Mouse (Mus musculus) liver, postnatal 0 days (tissue): ENCODE measurements at regions not wholly inside any gene's neighbourhood (a gene's known extent, or its start where the extent isn't known, plus 50 kb on each side); places are given as distances from the start of the nearest gene placed in this dataset.

Experiments
- ATAC-seq: fragments of 200-750 bp; cut with Nextera tagmentation; 2 replicates; pipeline ENCODE4 v1.8.0; 2017; ENCODE audit warnings: mild to moderate bottlenecking, moderate library complexity
- DNase-seq: peaks from one replicate; pipeline ENCODE4 v3.0.0-alpha.2; 2016
- H3K27ac ChIP-seq: fragments of 300-500 bp; sonication (generic); 2 replicates; pipeline ENCODE4 v1.5.1; 2014; ENCODE audit warnings: antibody characterized with exemption, moderate library complexity, mild to moderate bottlenecking, low read depth
- H3K27me3 ChIP-seq: fragments of 300-500 bp; sonication (generic); 2 replicates; pipeline ENCODE4 v1.6.1; 2014; ENCODE audit warnings: low read length, control low read depth, mixed read lengths; ENCODE audit not compliant: insufficient read depth
- H3K36me3 ChIP-seq: fragments of 300-500 bp; sonication (generic); replicated peaks from 2 replicates; pipeline ENCODE4 v1.6.1; 2014; ENCODE audit warnings: mild to moderate bottlenecking, control low read depth, low read length, moderate library complexity, mixed read lengths; ENCODE audit not compliant: insufficient read depth
- H3K4me1 ChIP-seq: fragments of 300-500 bp; sonication (generic); 2 replicates; pipeline ENCODE4 v1.6.1; 2014; ENCODE audit warnings: antibody characterized with exemption, mild to moderate bottlenecking, control low read depth; ENCODE audit not compliant: insufficient read depth
- H3K4me2 ChIP-seq: fragments of 300-500 bp; sonication (generic); 2 replicates; pipeline ENCODE4 v1.6.1; 2014; ENCODE audit warnings: low read depth, mild to moderate bottlenecking, low read length, moderate library complexity, mixed read lengths
- H3K4me3 ChIP-seq: fragments of 300-500 bp; sonication (generic); 2 replicates; pipeline ENCODE4 v1.5.1; 2014; ENCODE audit warnings: low read depth, low read length
- H3K9ac ChIP-seq: fragments of 300-500 bp; sonication (generic); replicated peaks from 2 replicates; pipeline ENCODE4 v1.6.1; 2014; ENCODE audit warnings: mild to moderate bottlenecking, moderate library complexity
- H3K9me3 ChIP-seq: fragments of 300-500 bp; sonication (generic); 2 replicates; pipeline ENCODE4 v1.6.1; 2016; ENCODE audit warnings: mild to moderate bottlenecking, control low read depth, low read length, mixed read lengths
- CTCF ChIP-seq: sonication (generic); IDR thresholded peaks from 2 replicates; pipeline ENCODE4 v1.5.1; 2016; ENCODE audit warnings: antibody characterized with exemption, low read depth
- EP300 ChIP-seq: IDR thresholded peaks from 2 replicates; pipeline ENCODE4 v1.6.1; 2016; ENCODE audit warnings: antibody characterized with exemption, low read depth, mild to moderate bottlenecking
- WGBS: fragments of 180-500 bp; shearing (Covaris S2); extraction: QIAGEN DNeasy Blood & Tissue Kit; methylation state at CpG from one replicate; pipeline ENCODE4 v1.1.7; 2014; ENCODE audit not compliant: insufficient replicate concordance; 5-methylcytosine and 5-hydroxymethylcytosine counted together

DNA sequence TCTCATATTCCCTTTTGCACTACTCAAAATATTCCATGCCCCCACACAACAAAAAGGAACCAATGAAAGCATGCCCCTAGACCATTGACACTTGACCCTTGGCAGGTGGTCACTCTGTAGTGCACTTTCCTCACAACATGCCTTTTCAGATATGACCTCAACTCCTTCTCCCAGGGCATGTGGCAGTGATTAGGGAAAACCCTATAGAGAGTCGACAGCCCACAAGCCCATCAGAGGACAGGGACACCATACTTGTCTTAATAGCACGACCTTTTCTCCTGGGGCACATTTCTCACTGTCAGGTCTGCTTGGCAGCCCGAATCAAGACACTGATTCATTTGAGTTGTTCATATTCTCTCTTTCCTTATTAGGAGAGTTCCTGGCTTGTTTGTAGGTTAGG lies 57.3 kb upstream of the Zc3h12c start:
- H3K4me2 ChIP-seq, result no peak overlapping the region
- no peak overlapping the region for H3K9ac ChIP-seq
- H3K9me3 ChIP-seq, result no peaks in the 10 kb centered on the region
- ATAC-seq, result no peak
- H3K4me3 ChIP-seq, result no peak overlapping the region
- no peaks in the 10 kb centered on the region for H3K36me3 ChIP-seq
- H3K27me3 ChIP-seq, result no peaks in the 10 kb centered on the region
- DNase-seq, result no peak
- TF ChIP-seq EP300 (no peak), CTCF (no peak)
- WGBS, result 69% methylated on average over 3 of the region's 3 CpGs
- no peaks in the 10 kb centered on the region for H3K4me1 ChIP-seq
- no peak overlapping the region for H3K27ac ChIP-seq

DNA sequence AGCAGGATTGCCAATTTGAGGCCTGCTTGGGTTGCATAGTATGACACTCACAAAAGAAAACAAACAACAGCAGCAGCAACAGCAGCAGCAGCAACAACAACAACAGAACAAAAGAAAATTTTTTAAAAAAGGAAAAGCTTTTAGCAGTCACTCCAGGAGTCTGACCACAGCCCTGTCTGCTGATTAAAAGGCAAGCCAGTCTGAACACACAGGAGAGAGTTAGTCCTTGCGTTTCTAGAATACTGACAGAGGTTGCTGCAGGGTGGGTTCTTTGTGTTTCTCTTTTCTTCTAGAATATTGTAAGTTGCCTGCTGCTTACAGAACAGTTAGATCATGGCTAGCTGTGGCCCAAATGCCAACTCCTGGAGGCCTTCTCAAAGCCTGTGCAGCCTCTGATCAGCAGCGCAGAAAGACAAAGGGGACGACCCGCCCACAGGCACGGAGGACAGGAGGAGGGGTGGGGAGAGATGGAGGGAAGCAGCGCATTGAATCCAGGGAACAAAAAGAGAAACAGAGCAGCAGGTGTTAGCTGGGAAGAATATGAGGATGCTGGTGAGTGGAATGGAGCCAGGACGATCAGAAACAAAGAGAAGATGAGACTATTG lies 55.2 kb upstream of the Zc3h12c start:
- H3K4me1 ChIP-seq, result no peaks in the 10 kb centered on the region
- no peak overlapping the region for H3K27ac ChIP-seq
- TF ChIP-seq CTCF (no peak), EP300 (no peak)
- DNase-seq (no peak), ATAC-seq (no peak)
- no peaks in the 10 kb centered on the region for H3K27me3 ChIP-seq
- WGBS, result 66% methylated on average over 7 of the region's 7 CpGs
- H3K9ac ChIP-seq, result no peak overlapping the region
- H3K36me3 ChIP-seq, result no peaks in the 10 kb centered on the region
- H3K4me3 ChIP-seq, result no peak overlapping the region
- no peaks in the 10 kb centered on the region for H3K9me3 ChIP-seq
- no peak overlapping the region for H3K4me2 ChIP-seq
